Mouse (Mus musculus) erythroblast, embryonic 14.5 days (primary cell): ENCODE data around the gene Bcas3.

Source experiments
- GATA1 ChIP-seq: IDR thresholded peaks from 2 replicates; pipeline ENCODE4 v1.6.1; 2012; ENCODE audit warnings: low read length, inconsistent platforms, mixed read lengths
- TAL1 ChIP-seq: IDR thresholded peaks from 3 replicates; pipeline ENCODE4 v1.6.1; 2012; ENCODE audit warnings: low read length, inconsistent platforms, mixed read lengths

DNA sequence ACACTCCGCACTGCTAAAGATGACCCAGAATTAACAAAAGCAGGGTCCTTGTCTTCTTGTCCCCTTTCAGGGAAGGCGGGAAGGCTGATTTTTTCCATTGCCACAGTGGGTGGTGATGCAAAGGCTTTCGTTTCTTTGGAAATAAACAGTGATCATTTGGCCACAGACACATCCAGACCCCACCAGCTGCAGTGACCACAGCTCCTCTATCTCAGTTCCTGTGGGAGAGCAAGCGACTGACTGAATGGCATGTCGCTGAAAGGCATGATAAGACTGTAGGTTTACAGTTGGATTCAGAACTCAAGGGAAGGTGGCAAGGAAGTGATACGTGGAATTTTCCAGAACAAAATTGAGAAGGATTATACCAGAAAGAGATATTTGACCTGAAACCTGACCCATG is 371.2 kb downstream of the Bcas3 start:
- TF ChIP-seq TAL1 = no peak
- TF ChIP-seq GATA1 = no peak
